Mouse (Mus musculus) T-helper 2 cell (primary cell): ENCODE data around the gene Pstk.
"Not testable (repeated sequence)": the region's sequence is repeated elsewhere in the genome, so short reads cannot be mapped to it uniquely, and the experiment has no call there.

Experiments
- in situ Hi-C: fragments of 300-600 bp; cut with MboI, MseI; formaldehyde crosslinking; loops from one replicate; pipeline ENCODE4 v1.15.1; 2025; ENCODE audit warnings: high pct_unique_total_duplicates

The Pstk gene

GRCm38 (mm10) chr7:131411221-131411940, 40.4 kb downstream of the Pstk start:
- in situ Hi-C loops = loop anchor here (5.0 kb wide), 1 partner anchor 44 kb away; no protein-coding TSS in a partner anchor

DNA sequence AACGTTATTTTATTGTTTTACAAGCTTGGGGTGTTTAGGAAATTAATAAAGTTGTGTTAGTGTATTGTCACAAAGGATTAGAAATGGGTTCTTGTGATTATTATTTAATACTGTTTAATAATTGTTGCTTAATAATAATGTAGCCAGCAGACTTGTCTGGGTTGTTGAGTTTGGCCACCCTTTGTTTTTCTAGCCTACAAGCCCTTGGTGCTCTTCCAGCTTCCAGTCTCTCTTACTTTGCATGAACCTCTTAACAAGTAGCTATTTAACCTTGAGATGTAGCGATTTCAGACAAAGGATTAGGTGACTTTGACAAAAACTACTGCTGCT, 41.0 kb downstream of the Pstk start:
- in situ Hi-C loops = loop anchor here (5.0 kb wide), 1 partner anchor 45 kb away; no protein-coding TSS in a partner anchor

DNA sequence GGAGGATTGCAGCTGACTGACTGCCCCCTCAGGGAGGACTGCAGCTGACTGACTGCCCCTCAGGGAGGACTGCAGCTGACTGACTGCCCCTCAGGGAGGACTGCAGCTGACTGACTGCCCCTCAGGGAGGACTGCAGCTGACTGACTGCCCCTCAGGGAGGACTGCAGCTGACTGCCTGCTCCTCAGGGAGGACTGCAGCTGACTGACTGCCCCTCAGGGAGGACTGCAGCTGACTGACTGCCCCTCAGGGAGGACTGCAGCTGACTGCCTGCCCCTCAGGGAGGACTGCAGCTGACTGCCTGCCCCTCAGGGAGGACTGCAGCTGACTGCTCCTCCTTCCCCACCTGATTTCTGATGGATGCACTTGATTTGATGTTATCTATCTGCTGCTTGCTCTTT, 45.8 kb downstream of the Pstk start:
- in situ Hi-C loops = not testable (repeated sequence)

- in situ Hi-C loops = no loop called here
These were observed 46.7 kb downstream of the Pstk start for GRCm38 (mm10) chr7:131417605-131418004.

- in situ Hi-C loops = no loop called here
These were observed 54.0 kb downstream of the Pstk start for GRCm38 (mm10) chr7:131424912-131425311.

- in situ Hi-C loops = no loop called here
These were observed 56.4 kb downstream of the Pstk start for GRCm38 (mm10) chr7:131427331-131427730.

GRCm38 (mm10) chr7:131432244-131432643, 61.3 kb downstream of the Pstk start:
- in situ Hi-C loops = no loop called here

DNA sequence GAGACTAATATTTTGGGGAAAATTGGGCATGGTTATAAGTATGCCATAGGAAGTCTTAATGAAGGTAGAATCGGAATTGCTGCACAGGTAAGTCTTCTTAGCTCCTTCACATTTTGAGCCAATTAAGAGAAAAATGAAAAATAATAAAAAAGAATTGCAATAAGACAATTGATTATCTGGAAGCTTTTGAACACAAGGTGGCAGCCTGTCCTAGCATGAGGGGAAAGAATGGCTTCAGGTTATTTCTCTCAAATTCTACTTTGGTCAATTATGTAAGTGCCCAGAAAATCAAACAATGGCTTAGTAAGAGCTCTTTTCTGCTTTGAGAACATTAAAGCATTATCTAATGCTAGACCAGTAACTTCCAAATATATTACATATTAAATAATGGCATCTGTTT, 63.3 kb downstream of the Pstk start:
- in situ Hi-C loops = no loop called here

DNA sequence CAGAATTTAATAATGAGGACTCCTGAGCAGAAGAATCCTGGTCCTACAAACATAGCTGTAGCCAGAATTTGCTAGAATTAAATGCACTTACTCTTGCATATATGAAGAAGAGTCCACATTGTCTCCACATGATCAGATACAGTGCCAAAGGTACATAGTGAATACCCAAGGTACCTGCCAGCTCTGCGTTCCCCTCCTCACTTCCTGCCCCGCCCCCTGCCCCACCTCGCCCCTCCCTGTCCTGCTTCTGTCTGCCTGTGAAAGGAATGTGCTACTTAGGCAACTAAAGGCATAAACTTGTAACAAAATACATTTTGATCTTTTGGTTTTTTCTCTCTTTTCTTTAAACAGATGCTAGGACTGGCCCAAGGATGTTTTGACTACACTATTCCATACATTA, 66.1 kb downstream of the Pstk start:
- in situ Hi-C loops = no loop called here
